Mouse (Mus musculus) intestine, embryonic 16.5 days (tissue): Measurements from ENCODE around the gene Xrn1. TPM values are rescaled to one million over a fixed set of nuclear protein-coding genes. Genes with fewer than 3 reads are reported as not detected.

Source experiments
- polyA plus RNA-seq: library from polyadenylated mRNA; unstranded; fragments of >200 nt; fragmentation: Nextera tagmentation; extraction: Ambion mirVana; gene quantifications from 2 replicates; pipeline ENCODE4 v1.2.1, GENCODE M21; 2015

Xrn1 gene
- polyA plus RNA-seq, 1 experiment from 2014 or later = 11.3 TPM

Other genes starting within 250 kb of the Xrn1 start
- gene Trpc1, start 204.4 kb upstream of the Xrn1 start, polyA plus RNA-seq = 0.75 and 2.0 TPM in 2 replicates
- gene Pls1, start 109.4 kb upstream of the Xrn1 start, polyA plus RNA-seq = 143 and 201 TPM in 2 replicates
- 7.8 TPM in 2 replicates for gene Atr, start 97.2 kb upstream of the Xrn1 start, polyA plus RNA-seq
- gene Gk5, start 164.6 kb downstream of the Xrn1 start, polyA plus RNA-seq = 3.2 TPM in 2 replicates
- gene Tfdp2, start 241.5 kb downstream of the Xrn1 start, polyA plus RNA-seq = 28.2 and 29.7 TPM in 2 replicates